20 mouse cellular contexts compared by ENCODE assay signal in genomic region chr10:18987907-18988199, GRCm38 (mm10). TPM values are rescaled to one million over a fixed set of nuclear protein-coding genes. Genes with fewer than 3 reads are reported as not detected.
DNase-seq lines count a peak whose midpoint lies in the region; TF ChIP-seq lines count a peak whose summit lies in the region.
"Had no signal": no experiment of that assay in that cellular context is flagged by ENCODE, and none has a peak within 500 bp of the region (broad histone marks: within the 10 kb centered on the region; RNA-seq: fewer than 3 reads in every experiment).

No protein-coding gene starts in this region.

- peaks cover 9 to 72% of the 10 kb centered on the region in 2 experiments for H3K4me1 ChIP-seq in CH12.LX (ENCODE audit: control insufficient read depth in 1 of 2, insufficient read depth in 2 of 2)
- H3K4me1 ChIP-seq: forebrain, embryonic 13.5 days had no signal

- H3K4me2 ChIP-seq in CH12.LX (ENCODE audit: insufficient read depth, low read depth, poor library complexity, severe bottlenecking), result peak overlapping the region; percentile 52; the same call in 1 of the 2 replicates
- no peak overlapping the region for H3K4me2 ChIP-seq in myocyte (ENCODE audit: low read depth)
- H3K4me2 ChIP-seq: embryonic facial prominence, embryonic 13.5 days; forebrain, embryonic 13.5 days; heart, embryonic 13.5 days; hindbrain, embryonic 12.5 days had no signal

- dilution Hi-C loops in CH12.LX (cut with MboI; ENCODE audit: extremely low pct_ligation_motif_present, extremely low pct_unique_long_range_greater_than_20kb, low sequenced_read_pairs), result no loop called here

- H3K27ac ChIP-seq in CH12.LX (ENCODE audit: insufficient read depth, low read depth), result peak overlapping the region; percentile 99
- H3K27ac ChIP-seq: embryonic facial prominence, embryonic 13.5 days; forebrain, embryonic 13.5 days; gastrocnemius, adult 2 months; heart, embryonic 13.5 days; hindbrain, embryonic 12.5 days had no signal

- intact Hi-C loops in heart, postnatal 36 days (cut with DNase I), result no loop called here
- intact Hi-C loops in left cerebral cortex, postnatal 25 days (cut with DNase I), result no loop called here

- peak; percentile 50 for DNase-seq in heart, adult 11 months
- DNase-seq in heart, postnatal 36 days, result no peak
- DNase-seq in CH12.LX (ENCODE audit: extremely low read depth), result peak; percentile 89
- DNase-seq in left cerebral cortex, postnatal 25 days (ENCODE audit: low spot score in 2 of 2), result no peak
- no peak for DNase-seq in layer of hippocampus, postnatal 25 days (ENCODE audit: extremely low spot score in 1 of 2, low spot score in 1 of 2)
- DNase-seq in MN1 (ENCODE audit: low spot score), result no peak
- DNase-seq: adrenal gland, postnatal 14 days; B cell, adult 2 months; cerebellum, adult 11-12 months; cerebellum, adult 9-10 months; cerebellum, postnatal 25 days; forebrain, postnatal 0 days; gastrocnemius, adult 2 months; gastrocnemius, postnatal 25 days; heart, postnatal 4 days had no signal

- H3ac ChIP-seq in myocyte (ENCODE audit: control insufficient read depth, insufficient read length), result no peak overlapping the region

- peak overlapping the region; percentile 99 for H3K9ac ChIP-seq in CH12.LX (ENCODE audit: insufficient read depth, low read depth)
- H3K9ac ChIP-seq: embryonic facial prominence, embryonic 13.5 days; forebrain, embryonic 13.5 days; forebrain, postnatal 0 days; heart, embryonic 13.5 days; hindbrain, embryonic 12.5 days had no signal

- H3K79me2 ChIP-seq in CH12.LX (replicated peaks; ENCODE audit: control insufficient read depth, extremely low read depth, insufficient read depth, poor library complexity, severe bottlenecking) (no peaks in the 10 kb centered on the region), myocyte (ENCODE audit: control insufficient read depth, insufficient read depth) (no peaks in the 10 kb centered on the region)

- H3K36me3 ChIP-seq in CH12.LX (replicated peaks in 1 of 2; ENCODE audit: control insufficient read depth in 1 of 2, insufficient read depth in 1 of 2, low read length in 1 of 2) (no peaks in the 10 kb centered on the region), myocyte (ENCODE audit: control insufficient read depth, insufficient read depth) (no peaks in the 10 kb centered on the region)
- H3K36me3 ChIP-seq: embryonic facial prominence, embryonic 13.5 days; heart, embryonic 13.5 days; hindbrain, embryonic 12.5 days had no signal

- H3K4me3 ChIP-seq in CH12.LX (replicated peaks in 1 of 3; ENCODE audit: low read depth in 2 of 3, low read length in 2 of 3, poor library complexity in 1 of 3), result no peak overlapping the region
- H3K4me3 ChIP-seq in myocyte, result no peak overlapping the region
- H3K4me3 ChIP-seq: embryonic facial prominence, embryonic 13.5 days; forebrain, embryonic 13.5 days; gastrocnemius, adult 2 months; heart, embryonic 13.5 days; hindbrain, embryonic 12.5 days had no signal

- TF ChIP-seq CTCF in CH12.LX (conservative IDR thresholded peaks at IDR 0.05 in 1 of 2, IDR thresholded peaks at IDR 0.05 in 1 of 2; ENCODE audit: low read depth in 2 of 2, low read length in 2 of 2), result no peak

- peak; percentile 79 for TF ChIP-seq EP300 in CH12.LX (IDR thresholded peaks at IDR 0.05; ENCODE audit: low read length)

- H3K27me3 ChIP-seq in CH12.LX (replicated peaks), result no peaks in the 10 kb centered on the region
- no peaks in the 10 kb centered on the region for H3K27me3 ChIP-seq in myocyte (ENCODE audit: control insufficient read depth, insufficient read depth, insufficient read length)
- H3K27me3 ChIP-seq: embryonic facial prominence, embryonic 13.5 days; forebrain, embryonic 13.5 days; heart, embryonic 13.5 days; hindbrain, embryonic 12.5 days had no signal

- no peak for TF ChIP-seq RAD21 in CH12.LX (IDR thresholded peaks at IDR 0.05; ENCODE audit: low read depth, low read length)

- in situ Hi-C loops in CH12.LX (cut with MboI; ENCODE audit: low pct_ligation_motif_present, low pct_unique_long_range_greater_than_20kb, low sequenced_read_pairs), result no loop called here

- H3K9me3 ChIP-seq in CH12.LX (replicated peaks; ENCODE audit: low read length), result no peaks in the 10 kb centered on the region
- H3K9me3 ChIP-seq: embryonic facial prominence, embryonic 13.5 days; forebrain, embryonic 13.5 days; heart, embryonic 13.5 days; hindbrain, embryonic 12.5 days had no signal

- TF ChIP-seq POLR2A in CH12.LX (IDR thresholded peaks at IDR 0.05; ENCODE audit: low read depth, low read length) (peak; percentile 21; the same call in 1 of the 2 replicates), myocyte (IDR thresholded peaks at IDR 0.05; ENCODE audit: insufficient read length, low read depth) (no peak)

TF ChIP-seq in CH12.LX, 34 proteins besides CTCF, POLR2A, EP300 and RAD21 (continues in another document):
- TF ChIP-seq IRF4 (IDR thresholded peaks at IDR 0.05; ENCODE audit: low read depth, low read length), result no peak; the same call in 1 of the 2 replicates
- peak; percentile 86; the same call in 1 of the 2 replicates for TF ChIP-seq JUND (conservative IDR thresholded peaks at IDR 0.05; ENCODE audit: low read depth, low read length)
- TF ChIP-seq CHD2 (IDR thresholded peaks at IDR 0.05; ENCODE audit: low read length), result no peak
- no peak for TF ChIP-seq MAZ (IDR thresholded peaks at IDR 0.05; ENCODE audit: low read depth, low read length)
- peak; percentile 83 for TF ChIP-seq MEF2A (IDR thresholded peaks at IDR 0.05; ENCODE audit: borderline replicate concordance, low read depth, low read length)
- TF ChIP-seq ZC3H11A (IDR thresholded peaks at IDR 0.05; ENCODE audit: low read depth, low read length), result no peak
- no peak for TF ChIP-seq PAX5 (IDR thresholded peaks at IDR 0.05; ENCODE audit: low read length)
- peak; percentile 43 for TF ChIP-seq BHLHE40 (IDR thresholded peaks at IDR 0.05; ENCODE audit: low read depth, low read length)
- TF ChIP-seq MAFK (IDR thresholded peaks at IDR 0.05; ENCODE audit: insufficient replicate concordance, low read length), result no peak
- no peak for TF ChIP-seq MYC (IDR thresholded peaks at IDR 0.05; ENCODE audit: low read depth, low read length)
- no peak for TF ChIP-seq MXI1 (IDR thresholded peaks at IDR 0.05; ENCODE audit: low read depth, low read length)
- TF ChIP-seq POLR2AphosphoS2 (IDR thresholded peaks at IDR 0.05; ENCODE audit: low read depth, low read length), result no peak
- peak; percentile 71 for TF ChIP-seq JUN (IDR thresholded peaks at IDR 0.05; ENCODE audit: insufficient read depth, low read depth, low read length)
- TF ChIP-seq NRF1 (IDR thresholded peaks at IDR 0.05; ENCODE audit: low read depth, low read length), result 0 out of 2 replicates have a peak, but pooled peaks have one; percentile 4
- no peak for TF ChIP-seq GABPA (IDR thresholded peaks at IDR 0.05; ENCODE audit: insufficient replicate concordance, low read depth, low read length)
- no peak; the same call in 1 of the 2 replicates for TF ChIP-seq RCOR1 (conservative IDR thresholded peaks at IDR 0.05; ENCODE audit: low read depth, low read length)
- TF ChIP-seq UBTF (IDR thresholded peaks at IDR 0.05; ENCODE audit: low read depth, low read length), result peak; percentile 20; the same call in 1 of the 2 replicates
- 0 out of 2 replicates have a peak, but pooled peaks have one; percentile 43 for TF ChIP-seq TBP (conservative IDR thresholded peaks at IDR 0.05; ENCODE audit: low read depth, low read length)
- peak; percentile 81; the same call in 1 of the 2 replicates for TF ChIP-seq E2F4 (IDR thresholded peaks at IDR 0.05; ENCODE audit: insufficient replicate concordance, low read depth, low read length)

TF ChIP-seq in myocyte, 11 proteins besides CTCF, POLR2A, EP300 and RAD21:
- no peak for TF ChIP-seq USF1 (IDR thresholded peaks at IDR 0.05; ENCODE audit: low read depth)
- peak; percentile 79; the same call in 1 of the 2 replicates for TF ChIP-seq CEBPB (IDR thresholded peaks at IDR 0.05; ENCODE audit: insufficient read depth, poor library complexity, severe bottlenecking)
- no peak for TF ChIP-seq SRF (IDR thresholded peaks at IDR 0.05; ENCODE audit: control insufficient read depth, insufficient read length, low read depth)

RNA-seq across cellular contexts. Expression of gene Tnfaip3, which starts 27.6 kb away (rescaled TPM):
- 1 to 10 TPM; 2.1 to 2.7 TPM for total RNA-seq in heart, postnatal 36 days (2021)
- total RNA-seq in CH12.LX (2012; rRNA removed) (65.3 and 95.3 TPM in 2 replicates), CH12.LX (2014; rRNA removed) (38.8 and 51.7 TPM in 2 replicates)
- polyA plus RNA-seq in CH12.LX (2012; ENCODE audit: insufficient read length, low read depth) (21.4 and 24.6 TPM in 2 replicates), myocyte (2012; fragmentation: generic; extraction: Trizol) (8.0 TPM)
- 1 to 10 TPM; 5.1 to 5.3 TPM for total RNA-seq in left cerebral cortex, postnatal 25 days (2021)
- 1 to 10 TPM; 4.4 to 5.0 TPM for total RNA-seq in layer of hippocampus, postnatal 25 days (2021)

Comparison
In these comparisons a context has a peak if more than half of its experiments do, and no peak if none do; other contexts are left out.
1. DNase-seq: peak in heart, adult 11 months (single experiment) and CH12.LX (single experiment); none in heart, postnatal 36 days (0 of 2), left cerebral cortex, postnatal 25 days (0 of 2), layer of hippocampus, postnatal 25 days (0 of 2) and MN1 (single experiment).
2. RNA of gene Tnfaip3, which starts 27.6 kb away (total RNA-seq): 38.8 to 95.3 TPM in CH12.LX; 5.1 to 5.3 TPM in left cerebral cortex, postnatal 25 days, 4.4 to 5.0 TPM in layer of hippocampus, postnatal 25 days and 2.1 to 2.7 TPM in heart, postnatal 36 days; every median in the first group is over 4 times any median in the second.